Mouse (Mus musculus) limb, embryonic 15.5 days (tissue): Measurements from ENCODE around the gene St13. TPM values are rescaled to one million over a fixed set of nuclear protein-coding genes. Genes with fewer than 3 reads are reported as not detected.
"Not testable (repeated sequence)": the region's sequence is repeated elsewhere in the genome, so short reads cannot be mapped to it uniquely, and the experiment has no call there.

Source experiments
- ATAC-seq: fragments of 200-750 bp; cut with Nextera tagmentation; 2 replicates; pipeline ENCODE4 v1.8.0; 2017; ENCODE audit warnings: low read depth, moderate TSS enrichment; ENCODE audit not compliant: insufficient number of reproducible peaks, low FRiP score, low TSS enrichment
- H3K27ac ChIP-seq: fragments of 300-500 bp; sonication (generic); 2 replicates; pipeline ENCODE4 v1.5.1; 2015; ENCODE audit warnings: moderate library complexity, mild to moderate bottlenecking, inconsistent platforms
- H3K27me3 ChIP-seq: fragments of 300-500 bp; sonication (generic); 2 replicates; pipeline ENCODE4 v1.6.1; 2015; ENCODE audit warnings: inconsistent platforms
- H3K36me3 ChIP-seq: fragments of 300-500 bp; sonication (generic); 2 replicates; pipeline ENCODE4 v1.6.1; 2015; ENCODE audit warnings: inconsistent platforms
- H3K4me1 ChIP-seq: fragments of 300-500 bp; sonication (generic); 2 replicates; pipeline ENCODE4 v1.6.1; 2015; ENCODE audit warnings: inconsistent platforms
- H3K4me2 ChIP-seq: fragments of 300-500 bp; sonication (generic); 2 replicates; pipeline ENCODE4 v1.6.1; 2015; ENCODE audit warnings: mild to moderate bottlenecking, inconsistent platforms
- H3K4me3 ChIP-seq: fragments of 300-500 bp; sonication (generic); 2 replicates; pipeline ENCODE4 v1.5.1; 2015; ENCODE audit warnings: mild to moderate bottlenecking, inconsistent platforms
- H3K9ac ChIP-seq: fragments of 300-500 bp; sonication (generic); 2 replicates; pipeline ENCODE4 v1.6.1; 2015; ENCODE audit warnings: inconsistent platforms
- H3K9me3 ChIP-seq: fragments of 300-500 bp; sonication (generic); 2 replicates; pipeline ENCODE4 v1.6.1; 2016; ENCODE audit warnings: inconsistent platforms
- WGBS: fragments of 180-500 bp; shearing (Covaris S2); methylation state at CpG from one replicate; pipeline ENCODE4 v1.1.7; 2015; 5-methylcytosine and 5-hydroxymethylcytosine counted together
- polyA plus RNA-seq: library from polyadenylated mRNA; unstranded; fragments of >200 nt; fragmentation: Nextera tagmentation; extraction: Ambion mirVana; gene quantifications from 2 replicates; pipeline ENCODE4 v1.2.1, GENCODE M21; 2015

St13 gene
- polyA plus RNA-seq: 148 and 151 TPM in 2 replicates

GRCm38 (mm10) chr15:81399638-81400315 lies at the start of gene St13, which contains the start of gene Xpnpep3:
Gene St13, minus strand, starts transcription at chr15:81400077.
Gene Xpnpep3, plus strand, starts transcription at chr15:81400138.
- Histone ChIP-seq H3K27me3 (no peaks in the 10 kb centered on the region), H3K4me2 (peak within 1 kb of the TSS; percentile 68), H3K4me3 (peak within 1 kb of the TSS; percentile 68), H3K36me3 (no peaks in the 10 kb centered on the region), H3K9ac (peak within 1 kb of the TSS; percentile 66), H3K9me3 (no peaks in the 10 kb centered on the region), H3K27ac (peak within 1 kb of the TSS; percentile 93), H3K4me1 (peaks cover 23% of the 10 kb centered on the region)
- peak; percentile 100 for ATAC-seq
- WGBS: 0% methylated on average over 50 of the region's 50 CpGs

GRCm38 (mm10) chr15:81448463-81448862 lies 48.6 kb upstream of the St13 start:
- WGBS: 48% methylated on average over 3 of the region's 3 CpGs

GRCm38 (mm10) chr15:81439236-81439635 lies 39.4 kb upstream of the St13 start:
- Histone ChIP-seq H3K27ac (no peak overlapping the region), H3K36me3 (peaks cover 35% of the 10 kb centered on the region), H3K9ac (no peak overlapping the region), H3K27me3 (no peaks in the 10 kb centered on the region), H3K9me3 (no peaks in the 10 kb centered on the region), H3K4me3 (no peak overlapping the region), H3K4me1 (no peaks in the 10 kb centered on the region), H3K4me2 (no peak overlapping the region)
- no peak for ATAC-seq

More at GRCm38 (mm10) chr15:81448463-81448862, 48.6 kb upstream of the St13 start:
- Histone ChIP-seq H3K4me1 (no peaks in the 10 kb centered on the region), H3K4me3 (no peak overlapping the region), H3K9ac (no peak overlapping the region), H3K4me2 (no peak overlapping the region), H3K9me3 (no peaks in the 10 kb centered on the region), H3K27me3 (no peaks in the 10 kb centered on the region), H3K27ac (no peak overlapping the region), H3K36me3 (peaks cover 49% of the 10 kb centered on the region)
- ATAC-seq: no peak

- H3K27me3 ChIP-seq: no peaks in the 10 kb centered on the region
- peaks cover 30% of the 10 kb centered on the region for H3K36me3 ChIP-seq
- H3K9ac ChIP-seq: no peak overlapping the region
- no peak overlapping the region for H3K27ac ChIP-seq
- no peak for ATAC-seq
- no peaks in the 10 kb centered on the region for H3K4me1 ChIP-seq
- H3K4me3 ChIP-seq: no peak overlapping the region
- H3K4me2 ChIP-seq: no peak overlapping the region
- no peaks in the 10 kb centered on the region for H3K9me3 ChIP-seq
- 90% methylated on average over 1 of the region's 1 CpGs for WGBS
Observed at GRCm38 (mm10) chr15:81438345-81438744, 38.5 kb upstream of the St13 start.

- ATAC-seq: no peak
- H3K4me1 ChIP-seq: no peaks in the 10 kb centered on the region
- H3K4me3 ChIP-seq: no peak overlapping the region
- H3K4me2 ChIP-seq: no peak overlapping the region
- no peaks in the 10 kb centered on the region for H3K9me3 ChIP-seq
- WGBS: 79% methylated on average over 1 of the region's 1 CpGs
- peaks cover 25% of the 10 kb centered on the region for H3K36me3 ChIP-seq
- H3K9ac ChIP-seq: no peak overlapping the region
- H3K27me3 ChIP-seq: no peaks in the 10 kb centered on the region
- no peak overlapping the region for H3K27ac ChIP-seq
Observed at GRCm38 (mm10) chr15:81431195-81431594, 31.3 kb upstream of the St13 start.

- ATAC-seq: no peak
- Histone ChIP-seq H3K9ac (no peak overlapping the region), H3K4me1 (no peaks in the 10 kb centered on the region), H3K9me3 (no peaks in the 10 kb centered on the region), H3K27me3 (no peaks in the 10 kb centered on the region), H3K36me3 (peaks cover 25% of the 10 kb centered on the region), H3K4me3 (no peak overlapping the region), H3K27ac (no peak overlapping the region), H3K4me2 (no peak overlapping the region)
- WGBS: 86% methylated on average over 2 of the region's 2 CpGs
Observed at GRCm38 (mm10) chr15:81427947-81428346, 28.1 kb upstream of the St13 start.

- no peak for ATAC-seq
- 93% methylated on average over 3 of the region's 3 CpGs for WGBS
- no peak overlapping the region for H3K4me2 ChIP-seq
- H3K27me3 ChIP-seq: no peaks in the 10 kb centered on the region
- H3K9ac ChIP-seq: no peak overlapping the region
- peaks cover 9% of the 10 kb centered on the region; the same call in 1 of the 2 replicates for H3K36me3 ChIP-seq
- no peaks in the 10 kb centered on the region for H3K9me3 ChIP-seq
- no peaks in the 10 kb centered on the region for H3K4me1 ChIP-seq
- no peak overlapping the region for H3K27ac ChIP-seq
- no peak overlapping the region for H3K4me3 ChIP-seq
Observed at GRCm38 (mm10) chr15:81425311-81425710, 25.4 kb upstream of the St13 start.

- H3K4me3 ChIP-seq: no peak overlapping the region
- 0 out of 2 replicates have a peak overlapping the region, but pooled peaks have one; percentile 13 for H3K27ac ChIP-seq
- H3K36me3 ChIP-seq: peaks cover 4% of the 10 kb centered on the region; the same call in 1 of the 2 replicates
- no peaks in the 10 kb centered on the region for H3K27me3 ChIP-seq
- 65% methylated on average over 7 of the region's 7 CpGs for WGBS
- H3K9me3 ChIP-seq: no peaks in the 10 kb centered on the region
- H3K4me1 ChIP-seq: no peaks in the 10 kb centered on the region
- no peak overlapping the region for H3K4me2 ChIP-seq
- no peak for ATAC-seq
- no peak overlapping the region for H3K9ac ChIP-seq
Observed at GRCm38 (mm10) chr15:81422156-81422681, 22.3 kb upstream of the St13 start.

- Histone ChIP-seq H3K4me1 (0 out of 2 replicates have a peak, but pooled peaks cover 3% of the 10 kb centered on the region), H3K9ac (no peak overlapping the region), H3K4me2 (no peak overlapping the region), H3K27me3 (no peaks in the 10 kb centered on the region), H3K36me3 (peaks cover 4% of the 10 kb centered on the region; the same call in 1 of the 2 replicates), H3K27ac (no peak overlapping the region), H3K4me3 (no peak overlapping the region), H3K9me3 (no peaks in the 10 kb centered on the region)
- 42% methylated on average over 1 of the region's 1 CpGs for WGBS
- ATAC-seq: no peak
Observed at GRCm38 (mm10) chr15:81421454-81421853, 21.6 kb upstream of the St13 start.

- no peak for ATAC-seq
- Histone ChIP-seq H3K36me3 (peaks cover 4% of the 10 kb centered on the region; the same call in 1 of the 2 replicates), H3K4me3 (no peak overlapping the region), H3K9ac (no peak overlapping the region), H3K4me2 (no peak overlapping the region), H3K27me3 (no peaks in the 10 kb centered on the region), H3K27ac (no peak overlapping the region), H3K9me3 (no peaks in the 10 kb centered on the region), H3K4me1 (0 out of 2 replicates have a peak, but pooled peaks cover 3% of the 10 kb centered on the region)
- 84% methylated on average over 4 of the region's 4 CpGs for WGBS
Observed at GRCm38 (mm10) chr15:81418065-81418464, 18.2 kb upstream of the St13 start.

- WGBS: 6% methylated on average over 22 of the region's 22 CpGs
- not testable (repeated sequence) for H3K9me3 ChIP-seq, H3K27me3 ChIP-seq, H3K4me1 ChIP-seq, H3K36me3 ChIP-seq, H3K27ac ChIP-seq
- H3K4me3 ChIP-seq: peak overlapping the region; percentile 34
- H3K4me2 ChIP-seq: peak overlapping the region; percentile 53
- H3K9ac ChIP-seq: peak overlapping the region; percentile 23; the same call in 1 of the 2 replicates
- ATAC-seq: peak; percentile 80
Observed at GRCm38 (mm10) chr15:81416763-81417310, 17.0 kb upstream of the St13 start.

- H3K9ac ChIP-seq: no peak within 1 kb of the TSS
- no peak within 1 kb of the TSS for H3K27ac ChIP-seq
- no peaks in the 10 kb centered on the region for H3K27me3 ChIP-seq
- H3K4me2 ChIP-seq: no peak within 1 kb of the TSS
- no peaks in the 10 kb centered on the region for H3K9me3 ChIP-seq
- no peaks in the 10 kb centered on the region for H3K4me1 ChIP-seq
- no peaks in the 10 kb centered on the region for H3K36me3 ChIP-seq
- WGBS: 97% methylated on average over 1 of the region's 1 CpGs
- ATAC-seq: no peak
- H3K4me3 ChIP-seq: no peak within 1 kb of the TSS
Observed at GRCm38 (mm10) chr15:81408199-81408598, 8.3 kb upstream of the St13 start, which contains the start of gene Dnajb7. Gene Dnajb7, minus strand, starts transcription at chr15:81408299.
